Mouse (Mus musculus): Measurements from ENCODE around the gene Igfbp4. TPM values are rescaled to one million over a fixed set of nuclear protein-coding genes. Genes with fewer than 3 reads are reported as not detected.

The Igfbp4 gene
- polyA plus RNA-seq, 1 experiment from 2014 or later: 131 TPM

- Histone ChIP-seq H3K27ac (no peak overlapping the region), H3K9ac (no peak overlapping the region)
- ATAC-seq: no peak
Measured at GRCm38 (mm10) chr11:99101693-99102092, 60.6 kb downstream of the Igfbp4 start.

GRCm38 (mm10) chr11:99102575-99103270 is 61.7 kb downstream of the Igfbp4 start:
- Histone ChIP-seq H3K9ac (no peak overlapping the region), H3K27me3 (no peaks in the 10 kb centered on the region), H3K9me3 (replicated peaks) (no peaks in the 10 kb centered on the region), H3K4me1 (no peaks in the 10 kb centered on the region), H3K36me3 (ENCODE audit: poor library complexity, severe bottlenecking) (no peaks in the 10 kb centered on the region), H3K27ac (no peak overlapping the region), H3K4me3 (no peak overlapping the region), H3K4me2 (no peak overlapping the region)
- ATAC-seq: no peak
- WGBS: 86% methylated on average over 9 of the region's 9 CpGs

More at GRCm38 (mm10) chr11:99101693-99102092, 60.6 kb downstream of the Igfbp4 start:
- Histone ChIP-seq H3K9me3 (replicated peaks) (no peaks in the 10 kb centered on the region), H3K4me2 (no peak overlapping the region), H3K27me3 (no peaks in the 10 kb centered on the region), H3K4me1 (no peaks in the 10 kb centered on the region), H3K4me3 (no peak overlapping the region), H3K36me3 (ENCODE audit: poor library complexity, severe bottlenecking) (no peaks in the 10 kb centered on the region)
- WGBS: 88% methylated on average over 8 of the region's 8 CpGs

Other genes starting within 250 kb of the Igfbp4 start
- gene Msl1, start 245.7 kb upstream of the Igfbp4 start, polyA plus RNA-seq (2015; fragmentation: Nextera tagmentation; extraction: Ambion mirVana): 31.3 and 32.9 TPM in 2 replicates
- 46.4 and 51.1 TPM in 2 replicates for gene Casc3, start 236.3 kb upstream of the Igfbp4 start, polyA plus RNA-seq (2015; fragmentation: Nextera tagmentation; extraction: Ambion mirVana)
- gene Rapgefl1, start 204.5 kb upstream of the Igfbp4 start, polyA plus RNA-seq (2015; fragmentation: Nextera tagmentation; extraction: Ambion mirVana): 2.4 and 3.0 TPM in 2 replicates
- gene Wipf2, start 177.6 kb upstream of the Igfbp4 start, polyA plus RNA-seq (2015; fragmentation: Nextera tagmentation; extraction: Ambion mirVana): 5.0 and 5.4 TPM in 2 replicates
- 23.0 and 26.9 TPM in 2 replicates for gene Cdc6, start 133.4 kb upstream of the Igfbp4 start, polyA plus RNA-seq (2015; fragmentation: Nextera tagmentation; extraction: Ambion mirVana)
- gene Rara, start 113.4 kb upstream of the Igfbp4 start, polyA plus RNA-seq (2015; fragmentation: Nextera tagmentation; extraction: Ambion mirVana): 8.7 and 10.2 TPM in 2 replicates
- gene Gjd3, start 58.2 kb upstream of the Igfbp4 start, polyA plus RNA-seq (2015; fragmentation: Nextera tagmentation; extraction: Ambion mirVana): 0.21 TPM in 1 of 2 replicates, not detected in the other
- gene Top2a, start 17.1 kb upstream of the Igfbp4 start, polyA plus RNA-seq (2015; fragmentation: Nextera tagmentation; extraction: Ambion mirVana): 276 and 284 TPM in 2 replicates
- gene Tns4, start 48.1 kb downstream of the Igfbp4 start, polyA plus RNA-seq (2015; fragmentation: Nextera tagmentation; extraction: Ambion mirVana): not detected in 2 replicates
- 0.14 TPM in 1 of 2 replicates, not detected in the other for gene Ccr7, start 113.8 kb downstream of the Igfbp4 start, polyA plus RNA-seq (2015; fragmentation: Nextera tagmentation; extraction: Ambion mirVana)
- gene Smarce1, start 189.8 kb downstream of the Igfbp4 start, polyA plus RNA-seq (2015; fragmentation: Nextera tagmentation; extraction: Ambion mirVana): 375 and 388 TPM in 2 replicates
- gene Krt222, start 202.8 kb downstream of the Igfbp4 start, polyA plus RNA-seq (2015; fragmentation: Nextera tagmentation; extraction: Ambion mirVana): 0.97 and 1.4 TPM in 2 replicates
- not detected in 2 replicates for gene Krt24, start 244.0 kb downstream of the Igfbp4 start, polyA plus RNA-seq (2015; fragmentation: Nextera tagmentation; extraction: Ambion mirVana)

Data from forebrain, embryonic 13.5 days (tissue).